Mouse (Mus musculus) ES-CJ7 (cell line): ENCODE measurements at regions not wholly inside any gene's neighbourhood (a gene's known extent, or its start where the extent isn't known, plus 50 kb on each side); places are given as distances from the start of the nearest gene placed in this dataset.

Experiments used
- DNase-seq: peaks from one replicate; pipeline ENCODE4 v3.0.0; 2011; ENCODE audit warnings: low read depth, low spot score

DNA sequence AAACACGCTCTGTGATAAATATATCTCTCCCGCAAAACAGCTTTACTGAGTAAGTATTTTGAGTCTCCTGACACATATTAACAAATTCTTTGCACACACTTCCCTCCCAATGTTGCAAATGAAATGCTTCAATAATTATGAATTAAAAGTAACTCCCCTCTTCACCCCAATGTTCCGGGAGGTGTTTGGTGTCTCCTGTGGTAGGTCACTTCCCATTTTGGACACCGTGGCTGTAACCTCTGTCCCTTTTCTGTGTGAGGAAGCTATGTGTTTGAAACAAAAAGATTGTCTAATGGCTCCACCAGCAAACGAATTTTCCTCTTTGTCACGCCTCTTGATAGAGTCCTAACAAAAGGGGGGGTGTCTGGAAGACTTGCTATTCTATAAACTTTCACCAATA is 122.5 kb upstream of the Adgrl2 start:
- no peak for DNase-seq

DNA sequence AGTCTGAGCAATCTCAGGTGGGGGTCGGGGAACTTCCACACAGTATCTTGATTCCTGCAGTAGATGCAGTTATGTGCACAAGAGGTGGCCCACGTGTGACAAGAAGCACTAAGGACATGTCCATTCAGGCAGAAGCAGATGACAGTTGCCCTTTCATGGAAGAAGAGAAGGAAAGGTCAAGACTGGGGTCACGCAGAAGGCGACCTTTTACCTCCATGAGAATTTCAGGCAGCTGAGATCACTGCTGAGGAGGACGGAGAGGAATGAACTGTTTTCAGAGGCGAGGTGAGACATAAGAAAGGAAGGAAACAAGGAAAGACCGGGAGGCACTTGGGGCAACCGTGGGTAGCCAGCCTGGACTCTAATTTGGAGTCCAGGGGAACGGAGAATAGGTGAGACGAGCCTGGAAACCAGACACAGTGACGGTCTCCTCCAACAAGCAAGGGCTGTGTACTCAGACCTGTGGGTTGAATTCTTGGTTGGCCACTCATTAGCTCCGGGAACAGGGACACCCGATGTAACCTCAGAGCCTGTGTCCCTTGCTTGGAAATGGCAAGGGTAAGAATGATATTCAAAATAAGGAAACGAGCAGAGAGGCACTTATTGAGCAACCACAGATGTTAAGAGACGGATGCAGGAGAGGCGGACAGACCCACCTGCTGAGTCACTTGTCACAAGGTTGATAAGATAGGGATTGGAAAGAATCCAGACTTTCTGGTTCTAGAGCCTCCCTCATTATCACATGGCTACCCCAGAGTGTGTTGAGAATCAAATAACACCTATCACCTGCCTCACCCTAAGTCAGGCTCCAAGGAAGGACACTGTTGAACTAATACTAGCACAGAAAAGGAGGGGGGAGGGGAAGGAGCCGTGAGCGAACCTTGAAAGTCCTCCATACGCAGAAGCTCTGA is 121.4 kb upstream of the Adgrl2 start:
- peak; percentile 20 for DNase-seq

DNA sequence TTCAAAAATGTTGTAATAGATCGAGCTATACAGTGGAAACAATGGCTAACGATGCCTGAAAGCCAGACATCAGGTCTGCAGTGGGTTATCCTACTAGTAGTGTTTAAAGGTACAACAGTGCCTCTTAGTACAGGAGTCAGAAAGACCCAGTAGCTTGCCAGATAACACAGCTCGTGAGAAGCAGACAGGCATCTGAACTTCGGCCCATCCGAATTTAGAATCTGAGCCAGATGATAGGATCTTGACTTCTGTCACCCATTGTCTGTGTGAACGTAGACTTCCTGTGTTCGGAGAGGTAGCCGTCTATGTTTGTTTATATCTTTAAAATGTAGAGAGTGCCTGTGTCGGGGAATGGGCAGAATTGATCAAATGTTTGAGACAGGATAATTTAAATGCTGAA is 120.5 kb upstream of the Adgrl2 start:
- DNase-seq: no peak

DNA sequence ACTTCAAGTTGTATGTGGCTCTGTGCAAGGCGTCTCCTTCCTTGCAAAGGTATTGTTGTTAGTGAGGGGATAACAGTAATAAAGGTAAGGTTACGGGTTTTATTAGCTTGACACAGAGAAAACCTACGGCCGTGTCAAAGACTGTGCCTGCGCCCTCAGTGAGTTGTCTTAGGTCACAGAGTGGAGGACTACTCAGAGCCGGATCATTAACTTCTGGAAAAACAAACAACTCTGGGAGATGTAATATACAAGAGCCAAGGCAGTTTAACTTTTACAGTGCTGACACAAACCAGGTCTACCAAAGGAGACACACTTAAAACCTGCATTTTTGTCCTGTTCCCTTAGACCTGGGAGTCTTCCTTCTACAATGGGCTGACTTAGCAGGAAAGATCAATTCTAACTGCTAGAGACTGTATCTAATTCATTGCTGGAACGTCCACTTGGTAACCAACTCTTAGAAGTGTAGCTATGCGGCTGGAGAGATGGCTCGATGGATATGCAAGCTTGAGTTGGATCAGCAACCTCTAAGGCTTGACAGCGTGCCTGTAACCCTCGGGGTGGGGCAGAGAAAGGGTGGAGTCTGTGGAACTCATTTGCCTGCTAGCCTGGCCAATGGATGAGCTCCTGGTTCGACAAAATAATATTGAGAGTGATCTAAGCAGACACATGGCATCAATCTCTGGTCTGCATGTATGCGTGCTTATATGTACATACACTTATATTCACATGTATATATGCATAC is 115.5 kb upstream of the Adgrl2 start:
- DNase-seq: no peak

DNA sequence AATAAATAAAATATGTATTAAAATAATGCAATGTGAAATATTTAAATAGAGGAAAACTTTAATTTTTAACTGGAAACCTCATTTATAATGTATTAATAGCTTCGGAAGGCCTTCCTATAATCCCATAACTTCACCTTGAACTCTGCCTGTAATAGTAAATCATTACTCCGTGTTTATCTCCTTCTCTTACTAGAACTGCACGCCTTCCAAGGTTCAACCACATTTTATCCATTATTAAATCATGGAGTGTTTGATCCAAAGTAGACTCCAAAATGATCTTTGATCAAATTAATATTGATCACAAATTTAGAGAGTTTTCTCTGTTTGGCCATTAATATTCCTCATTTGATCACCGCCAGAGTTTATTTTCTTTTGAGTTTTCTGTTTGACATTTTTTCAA is 114.8 kb upstream of the Adgrl2 start:
- DNase-seq: no peak

DNA sequence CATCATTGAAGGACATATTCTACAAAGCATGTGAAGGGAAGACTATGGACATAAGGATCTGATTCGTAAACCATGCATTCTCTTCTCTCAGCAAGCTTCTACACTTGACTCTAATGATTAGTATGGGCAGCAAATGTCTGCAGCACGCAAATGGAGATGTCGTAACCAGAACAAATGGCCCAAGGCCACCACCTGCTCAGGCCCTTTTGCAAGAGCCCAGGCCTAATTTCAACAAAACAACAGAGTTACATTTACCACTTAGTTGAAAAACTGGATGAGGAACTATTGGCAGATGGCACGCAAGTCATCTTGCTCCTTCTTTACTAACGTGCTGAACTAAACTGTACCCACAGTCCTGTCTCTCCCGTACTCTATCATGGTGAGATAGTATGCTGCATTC is 113.7 kb upstream of the Adgrl2 start:
- no peak for DNase-seq

DNA sequence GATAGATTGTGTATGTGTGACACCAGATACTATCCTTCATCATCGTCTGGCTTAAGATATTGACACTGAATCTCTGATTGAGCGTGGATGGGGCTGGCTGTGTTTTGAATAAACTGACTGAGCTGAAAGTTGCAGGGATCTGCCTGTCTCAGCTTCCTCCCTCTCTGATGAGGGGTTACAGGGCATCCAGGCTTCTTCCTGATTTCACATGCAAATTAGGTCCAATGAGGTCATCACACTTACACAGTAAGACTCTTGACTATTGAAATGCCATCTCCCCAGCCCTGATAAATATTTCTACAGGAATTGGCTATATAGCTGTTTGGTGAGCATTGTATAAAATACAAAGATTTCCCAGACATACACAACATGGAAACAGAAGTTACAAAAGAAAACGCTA is 113.1 kb upstream of the Adgrl2 start:
- no peak for DNase-seq

DNA sequence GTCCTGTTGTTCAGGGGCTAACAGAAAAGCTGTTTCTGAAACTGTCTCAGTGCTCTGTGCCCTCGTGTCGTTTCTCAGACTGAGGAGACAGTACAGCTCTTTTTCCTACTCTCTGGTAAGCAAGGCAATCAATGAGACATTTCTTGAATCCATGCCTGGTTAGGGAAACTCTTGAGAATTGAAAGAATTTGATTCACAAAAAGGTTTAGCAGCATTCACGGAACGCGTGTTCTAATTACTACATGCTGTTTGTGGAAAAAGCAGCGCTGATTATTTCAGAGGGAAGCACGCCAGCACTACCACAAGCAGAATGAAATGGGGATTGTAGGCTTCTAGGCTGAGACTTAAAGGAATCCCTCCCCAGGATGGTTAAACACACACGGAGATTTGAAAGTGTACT is 112.5 kb upstream of the Adgrl2 start:
- no peak for DNase-seq

DNA sequence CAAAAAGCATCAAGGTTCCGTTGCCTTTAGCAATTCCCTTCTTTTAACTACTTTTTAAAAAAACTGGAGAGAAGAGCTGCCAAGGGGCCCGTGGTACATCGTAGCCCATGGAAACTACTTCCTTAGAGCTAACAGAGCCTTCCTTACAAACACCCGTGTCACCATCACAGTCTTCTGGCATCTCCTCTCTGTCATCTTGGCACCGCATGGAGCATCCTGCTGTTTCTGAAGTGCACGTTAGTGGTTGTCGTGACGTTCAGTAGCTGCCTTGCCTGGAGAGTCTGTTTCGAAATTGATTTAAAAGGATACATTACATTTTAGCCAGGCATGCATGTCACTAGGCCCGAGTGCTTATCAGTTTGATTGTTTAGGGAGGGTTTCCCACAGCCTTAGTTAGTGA is 111.4 kb upstream of the Adgrl2 start:
- DNase-seq: no peak

DNA sequence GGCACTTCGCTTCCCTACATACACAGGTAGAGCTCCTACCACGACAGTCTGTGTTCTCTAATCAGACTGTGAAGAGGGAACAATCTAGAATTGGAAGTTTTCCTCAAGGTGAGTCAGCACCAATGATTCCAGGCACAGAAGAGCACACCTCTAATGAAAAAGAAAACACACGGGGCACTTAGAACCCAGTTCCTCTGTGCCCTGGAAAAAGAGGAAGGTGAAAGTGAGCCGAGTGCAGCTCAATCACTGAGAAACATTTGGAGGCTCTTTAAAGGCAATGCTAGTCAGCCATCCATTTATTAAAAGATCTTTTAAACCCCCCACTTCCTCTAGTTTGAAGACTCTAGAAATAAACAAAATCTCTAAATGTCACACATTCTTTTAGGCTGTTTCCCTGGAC is 108.4 kb upstream of the Adgrl2 start:
- DNase-seq: no peak

DNA sequence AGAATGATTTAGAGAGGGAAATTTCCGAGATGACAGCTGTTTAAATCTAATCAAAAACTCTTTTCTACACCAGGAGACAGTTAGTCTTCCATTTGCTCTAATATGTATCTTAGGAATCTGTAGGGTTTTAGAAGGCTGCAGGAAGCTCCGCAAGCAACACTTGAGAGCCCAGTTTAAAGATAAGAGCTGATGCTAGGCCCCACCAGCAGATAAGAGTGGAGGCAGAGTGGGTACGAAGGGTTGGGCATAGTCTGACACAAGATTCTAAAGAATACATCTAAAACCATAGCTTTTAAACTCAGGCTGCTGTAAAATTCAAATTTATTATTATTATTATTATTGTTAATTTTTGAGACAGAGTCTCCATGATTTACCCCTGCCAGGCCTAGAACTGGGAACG is 106.7 kb upstream of the Adgrl2 start:
- DNase-seq: no peak

DNA sequence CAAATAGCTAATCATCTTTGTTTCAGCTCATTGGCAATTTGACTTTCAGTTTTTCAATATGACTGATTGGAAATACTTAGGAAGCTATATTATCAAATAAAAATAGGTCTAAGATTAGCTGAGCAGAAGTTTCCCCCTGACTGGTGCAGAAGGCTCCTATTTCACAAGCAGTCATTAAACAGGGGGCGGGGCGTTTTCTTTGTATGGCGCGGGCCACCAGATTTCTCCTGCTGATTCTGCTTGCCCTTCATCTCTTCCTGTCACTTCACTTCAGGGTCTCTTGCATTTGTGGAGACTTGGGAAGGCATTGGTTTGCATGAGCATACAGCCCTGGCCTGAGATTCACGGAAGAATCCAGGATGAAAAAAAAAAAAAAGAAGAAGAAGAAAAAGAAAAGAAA is 102.3 kb upstream of the Adgrl2 start:
- peak; percentile 28 for DNase-seq

DNA sequence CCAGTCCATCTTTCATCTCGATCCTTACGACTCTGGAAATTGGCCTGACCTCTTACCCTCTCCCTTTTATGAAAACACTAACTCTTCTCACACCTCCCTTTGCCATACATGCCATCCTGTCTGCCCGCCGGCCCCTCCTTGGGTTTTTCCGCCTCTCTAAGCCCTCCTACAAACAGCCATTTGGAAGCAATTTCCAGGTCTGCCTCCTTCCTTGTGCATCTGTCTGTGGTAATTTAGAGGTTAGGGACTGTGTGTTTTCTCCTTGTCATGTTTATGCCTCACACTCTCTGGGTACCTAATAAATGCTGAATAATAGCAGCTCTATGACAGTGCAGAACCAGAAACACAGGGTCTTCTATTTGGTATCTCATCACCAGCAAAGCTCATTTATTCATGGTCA is 99.7 kb upstream of the Adgrl2 start:
- DNase-seq: no peak

DNA sequence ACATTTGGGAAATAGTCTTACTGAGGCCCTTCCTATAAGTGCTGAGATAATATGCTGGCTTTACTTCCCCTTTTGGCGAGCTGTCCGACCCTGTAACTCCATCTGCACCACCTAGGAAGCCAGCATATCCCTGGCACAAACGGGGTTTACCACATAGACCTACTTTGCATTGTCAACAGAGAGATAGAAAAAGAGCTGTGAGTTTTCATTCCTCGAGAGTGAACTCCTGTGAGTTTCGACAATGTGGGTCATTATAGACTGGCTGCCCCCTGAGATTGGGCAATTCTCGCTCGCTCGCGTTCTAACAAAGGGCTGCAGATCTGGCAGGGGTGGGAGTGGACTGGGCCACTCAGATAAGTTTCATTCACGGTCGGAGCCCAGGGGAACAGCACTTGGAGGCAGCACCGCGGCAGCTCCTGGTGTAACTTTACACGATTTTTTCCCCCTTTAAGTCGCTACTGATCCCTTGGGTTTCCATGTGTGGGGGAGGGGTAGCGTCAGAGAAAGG is 98.3 kb upstream of the Adgrl2 start:
- DNase-seq: no peak

DNA sequence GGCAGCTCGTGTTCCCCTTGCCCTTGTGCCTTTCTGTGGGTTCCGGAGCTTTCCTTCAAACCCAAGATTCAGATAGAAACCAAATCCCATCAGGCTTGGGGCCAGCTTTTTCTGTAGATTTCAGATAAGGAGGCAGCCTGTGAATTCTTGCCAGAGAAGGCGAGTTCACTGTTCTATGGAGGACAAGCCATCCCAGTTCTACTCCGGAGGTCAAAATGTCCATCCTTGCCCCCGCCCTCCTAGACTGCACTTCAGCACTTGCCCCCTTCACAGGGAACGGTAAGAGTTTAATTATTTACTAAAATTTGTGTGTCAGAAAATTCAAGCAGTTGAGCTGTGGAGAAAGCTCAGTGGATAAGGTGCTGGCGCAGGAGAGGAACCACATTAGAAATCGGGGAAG is 97.1 kb upstream of the Adgrl2 start:
- no peak for DNase-seq

DNA sequence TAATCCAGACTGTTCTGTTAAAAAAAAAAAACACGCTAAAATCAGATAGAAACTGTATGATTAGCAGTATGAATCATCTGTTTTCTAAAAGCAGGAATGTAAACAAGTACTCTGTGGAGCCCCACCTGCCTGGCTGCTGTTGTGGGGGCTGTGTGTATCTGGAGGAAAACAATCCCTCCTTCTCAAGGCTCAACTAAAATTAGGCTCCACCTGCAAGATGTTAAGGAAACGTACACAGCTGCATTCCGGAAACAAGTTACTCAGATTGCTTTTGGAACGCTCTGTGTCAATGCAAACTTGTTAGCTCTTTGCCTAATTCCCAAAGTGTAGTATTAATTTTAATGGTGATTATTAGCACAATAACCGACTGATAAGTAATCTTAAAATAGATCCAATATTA is 96.3 kb upstream of the Adgrl2 start:
- DNase-seq: no peak

DNA sequence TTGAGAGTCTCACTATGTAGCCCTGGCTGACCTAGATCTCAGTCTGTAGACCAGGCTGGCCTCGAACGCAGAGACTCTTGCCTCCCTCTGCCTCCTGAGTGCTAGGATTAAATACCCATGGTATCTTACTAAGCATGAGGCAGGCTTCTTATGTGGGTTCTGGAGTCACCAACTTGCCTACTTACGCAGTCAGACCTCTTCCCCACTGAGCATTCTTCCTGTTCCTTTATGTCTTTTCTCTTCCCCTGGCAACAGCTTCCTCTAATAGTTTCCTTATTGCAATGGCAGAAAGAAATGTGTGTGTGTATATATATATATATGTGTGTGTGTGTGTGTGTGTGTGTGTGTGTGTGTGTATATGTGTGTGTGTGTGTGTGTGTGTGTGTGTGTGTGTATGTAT is 95.7 kb upstream of the Adgrl2 start:
- DNase-seq: no peak

DNA sequence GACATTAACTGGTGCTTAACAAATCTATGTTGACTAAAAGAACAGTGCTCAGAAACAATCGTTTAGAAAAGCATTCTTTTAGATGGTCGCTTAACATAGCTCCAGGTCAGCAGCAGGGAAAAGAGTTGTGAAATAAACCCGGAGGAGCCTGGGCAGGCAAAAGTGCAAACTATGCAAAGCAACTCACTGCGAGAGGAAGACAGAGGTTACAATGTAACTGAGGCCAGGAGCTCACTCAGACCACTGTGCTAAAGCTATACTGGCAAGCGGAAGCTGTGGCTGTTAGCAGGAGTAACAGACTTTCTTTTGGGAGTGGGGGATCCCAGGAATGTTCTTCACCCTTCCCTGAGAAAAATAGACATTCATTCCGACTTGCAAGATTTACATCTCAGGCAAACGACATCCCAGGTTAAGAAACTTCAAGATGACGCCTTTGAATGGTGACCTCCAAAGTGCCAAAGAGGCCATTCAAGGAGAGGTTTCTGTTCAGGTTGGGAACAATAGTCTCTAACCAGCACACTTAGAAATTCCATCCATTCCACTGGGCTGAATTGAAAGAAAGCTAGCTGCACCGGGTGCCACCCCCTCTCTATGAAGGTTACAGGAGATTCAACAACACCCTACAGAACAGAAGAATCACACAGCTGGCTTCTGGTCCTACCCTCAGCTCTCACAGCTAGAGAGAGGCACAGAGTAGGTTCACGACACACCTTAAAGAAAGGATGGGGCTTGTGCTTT is 94.7 kb upstream of the Adgrl2 start:
- DNase-seq: peak; percentile 81

DNA sequence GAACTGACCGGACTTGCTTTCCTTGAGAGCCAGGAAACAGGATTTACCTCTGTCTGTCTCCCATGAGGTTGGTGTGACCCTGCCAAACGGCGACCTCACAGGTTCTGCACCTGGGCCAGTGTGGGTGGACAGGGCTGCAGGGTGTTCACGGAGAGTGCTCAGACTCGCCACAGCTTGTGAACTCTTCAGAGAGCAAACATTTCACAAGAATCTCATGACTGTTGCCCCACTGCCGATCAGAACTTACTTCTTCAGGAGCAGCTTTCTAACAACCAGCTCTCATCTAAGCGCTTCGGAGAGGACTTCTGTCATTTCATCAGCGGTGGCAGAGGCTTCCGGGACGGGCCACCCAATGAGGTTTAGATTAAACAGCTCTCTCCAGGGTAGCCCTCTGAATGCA is 93.0 kb upstream of the Adgrl2 start:
- DNase-seq: no peak

DNA sequence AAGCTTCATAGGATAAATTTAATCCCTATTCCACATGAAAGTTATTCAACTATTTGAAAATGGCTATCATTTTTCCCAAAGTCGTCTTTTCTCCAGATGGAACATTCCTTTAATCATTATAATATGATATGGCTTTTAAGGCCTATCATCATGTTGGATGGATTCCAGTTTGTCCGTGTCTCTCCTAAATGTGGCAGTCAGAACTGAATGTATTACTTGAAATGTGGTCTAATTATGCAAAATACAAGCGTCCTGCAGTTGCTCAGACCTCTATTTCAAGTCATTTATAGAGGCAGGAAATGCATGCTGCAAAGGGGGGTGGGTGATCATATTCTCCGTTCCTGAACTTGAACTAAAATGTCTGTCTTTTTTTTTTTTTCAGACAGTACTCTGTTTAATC is 88.5 kb upstream of the Adgrl2 start:
- no peak for DNase-seq

DNA sequence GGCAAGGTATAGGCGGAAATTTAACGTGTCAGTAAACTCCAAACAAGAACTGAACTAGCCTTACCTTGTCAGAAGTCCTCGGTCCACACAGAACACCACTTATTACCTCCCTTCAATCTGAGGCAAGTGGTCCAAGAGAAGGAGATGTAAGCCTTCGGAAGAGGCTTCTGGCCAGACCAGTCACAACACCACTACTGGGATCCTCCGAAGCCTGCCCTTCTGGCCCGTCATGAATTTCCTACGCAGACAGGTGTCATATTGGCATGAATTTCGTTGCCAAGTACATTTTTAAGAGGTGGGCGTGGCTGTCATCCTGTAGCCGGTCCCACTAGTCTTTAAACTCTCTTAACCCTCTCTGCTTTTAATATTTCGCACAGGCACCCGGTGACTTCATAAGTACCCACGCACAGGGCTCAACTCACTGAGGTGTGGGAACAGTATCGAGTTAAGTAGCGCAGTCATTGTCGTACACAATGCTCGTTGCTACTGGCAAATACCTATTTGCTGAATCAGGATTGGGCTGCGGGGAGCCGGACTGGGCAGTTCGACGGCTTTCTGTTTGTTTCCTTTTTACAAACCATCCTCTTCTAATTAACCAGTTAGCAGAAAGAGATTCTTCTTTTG is 86.7 kb upstream of the Adgrl2 start:
- DNase-seq: no peak

DNA sequence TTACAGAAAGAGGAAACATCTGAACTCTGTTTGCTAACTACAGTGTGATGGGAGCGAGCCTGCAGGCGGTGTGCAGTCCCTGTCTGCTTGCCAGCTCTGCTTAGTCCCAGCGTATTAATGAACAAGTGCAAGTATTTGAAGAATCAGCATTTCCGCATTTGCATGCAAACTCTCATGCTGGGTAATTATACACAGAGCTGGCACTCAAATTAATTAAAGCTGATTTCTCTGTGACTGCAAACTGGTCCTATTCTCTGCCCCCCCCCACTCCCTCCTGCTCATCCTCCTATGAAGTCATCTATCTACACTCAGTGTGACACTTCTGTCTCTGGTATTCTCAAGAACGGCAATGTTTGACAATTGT is 85.1 kb upstream of the Adgrl2 start:
- no peak for DNase-seq
